In genomic region chr13:41226513-41226912, GRCm38 (mm10) we compare ENCODE assay signal across 25 mouse cellular contexts. TPM values are rescaled to one million over a fixed set of nuclear protein-coding genes. Genes with fewer than 3 reads are reported as not detected.
"Had no signal": no experiment of that assay in that cellular context is flagged by ENCODE, and none has a peak within 500 bp of the region (broad histone marks: within the 10 kb centered on the region; RNA-seq: fewer than 3 reads in every experiment).

No protein-coding gene starts in this region.

- H3K9ac ChIP-seq: lung, embryonic 15.5 days; midbrain, embryonic 13.5 days; midbrain, embryonic 15.5 days; neural tube, embryonic 12.5 days; stomach, embryonic 15.5 days had no signal

- H3K9me3 ChIP-seq: lung, embryonic 15.5 days; midbrain, embryonic 15.5 days; stomach, embryonic 15.5 days had no signal

- DNase-seq: lung, adult 2 months; lung, postnatal 14 days; lung, postnatal 36 days; right cerebral cortex, postnatal 14 days; thymus, adult 2 months; thymus, postnatal 25 days; thymus, postnatal 4 days had no signal

- H3K27ac ChIP-seq: lung, embryonic 15.5 days; macrophage; midbrain, embryonic 13.5 days; midbrain, embryonic 15.5 days; neural tube, embryonic 12.5 days; stomach, embryonic 15.5 days; stomach, postnatal 0 days had no signal

- H3K27me3 ChIP-seq: lung, embryonic 15.5 days; midbrain, embryonic 13.5 days; midbrain, embryonic 15.5 days; neural tube, embryonic 12.5 days; stomach, embryonic 15.5 days had no signal

- H3K4me2 ChIP-seq: lung, embryonic 15.5 days; midbrain, embryonic 11.5 days; midbrain, embryonic 13.5 days; midbrain, embryonic 15.5 days; neural tube, embryonic 12.5 days; stomach, embryonic 15.5 days had no signal

- ATAC-seq: lung, postnatal 0 days; midbrain, embryonic 13.5 days; midbrain, embryonic 15.5 days had no signal

- H3K4me1 ChIP-seq: lung, embryonic 15.5 days; megakaryocyte, embryonic 14.5 days; midbrain, embryonic 13.5 days; midbrain, embryonic 15.5 days; neural tube, embryonic 12.5 days; stomach, embryonic 15.5 days had no signal

- H3K4me3 ChIP-seq: lung, embryonic 15.5 days; megakaryocyte, embryonic 14.5 days; midbrain, embryonic 13.5 days; midbrain, embryonic 15.5 days; neural tube, embryonic 12.5 days; stomach, embryonic 15.5 days had no signal

- H3K36me3 ChIP-seq: lung, embryonic 15.5 days; midbrain, embryonic 15.5 days; neural tube, embryonic 12.5 days; stomach, embryonic 15.5 days had no signal

RNA-seq across cellular contexts. Expression of gene Elovl2, which starts 6.3 kb away (rescaled TPM):
- total RNA-seq: monocyte, adult 5-6 weeks; neutrophil, adult 5-6 weeks had no signal

RNA-seq across cellular contexts. Expression of gene Gm17364, which starts 47.3 kb away (rescaled TPM):
- total RNA-seq: megakaryocyte progenitor cell, adult 5-6 weeks; midbrain, postnatal 0 days; monocyte, adult 5-6 weeks; neutrophil, adult 5-6 weeks had no signal
- polyA plus RNA-seq: lung, adult 2 months; lung, embryonic 15.5 days; lung, postnatal 0 days; macrophage; midbrain, embryonic 11.5 days; midbrain, embryonic 13.5 days; midbrain, embryonic 15.5 days; midbrain, postnatal 0 days; neural tube, embryonic 12.5 days; neural tube, embryonic 14.5 days; spleen, adult 2 months; stomach, embryonic 15.5 days; stomach, postnatal 0 days; testis, adult 2 months; thymus, adult 2 months; urinary bladder, adult 2 months had no signal
